Mouse (Mus musculus): ENCODE results near the gene Serpinb9b. TPM values are rescaled to one million over a fixed set of nuclear protein-coding genes. Genes with fewer than 3 reads are reported as not detected.

Gene Serpinb9b
- polyA plus RNA-seq, 1 experiment from 2014 or later, result not detected

DNA sequence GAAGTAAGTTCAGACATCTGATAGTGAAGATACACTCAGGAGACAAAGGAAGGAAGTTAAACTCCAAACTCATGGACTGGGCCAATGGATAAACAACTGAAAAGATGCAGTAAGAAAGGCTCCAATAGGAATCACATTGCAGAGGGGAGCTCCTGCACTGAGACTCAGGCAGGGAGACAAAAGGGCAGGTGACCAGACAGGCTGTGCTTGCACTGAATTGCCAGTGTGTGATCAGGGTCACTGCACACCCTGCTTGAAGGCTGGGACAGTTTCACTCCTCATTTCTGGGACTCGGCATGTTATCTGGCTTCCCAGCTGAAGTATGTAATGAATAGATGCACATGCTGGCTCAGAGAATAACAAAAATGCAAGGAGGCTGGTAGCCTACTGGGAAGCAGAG lies 35.8 kb downstream of the Serpinb9b start:
- H3K36me3 ChIP-seq (ENCODE audit: control insufficient read depth, insufficient read depth, low read length), result no peaks in the 10 kb centered on the region
- no peak overlapping the region for H3K9ac ChIP-seq (ENCODE audit: low read depth, low read length)
- H3K27ac ChIP-seq (ENCODE audit: low read depth, low read length), result no peak overlapping the region
- H3K4me1 ChIP-seq (replicated peaks; ENCODE audit: control insufficient read depth, insufficient read depth, low read length), result no peaks in the 10 kb centered on the region
- no peak overlapping the region for H3K4me2 ChIP-seq
- no peaks in the 10 kb centered on the region for H3K27me3 ChIP-seq (replicated peaks; ENCODE audit: control insufficient read depth, insufficient read depth, low read length)
- no peak for ATAC-seq (replicated peaks; ENCODE audit: low FRiP score)
- DNase-seq (ENCODE audit: low spot score), result no peak
- no peak overlapping the region for H3K4me3 ChIP-seq (ENCODE audit: low read depth, low read length)
- 79% methylated on average over 1 of the region's 1 CpGs for WGBS
- no peaks in the 10 kb centered on the region for H3K9me3 ChIP-seq (ENCODE audit: control insufficient read depth, low read length)

DNA sequence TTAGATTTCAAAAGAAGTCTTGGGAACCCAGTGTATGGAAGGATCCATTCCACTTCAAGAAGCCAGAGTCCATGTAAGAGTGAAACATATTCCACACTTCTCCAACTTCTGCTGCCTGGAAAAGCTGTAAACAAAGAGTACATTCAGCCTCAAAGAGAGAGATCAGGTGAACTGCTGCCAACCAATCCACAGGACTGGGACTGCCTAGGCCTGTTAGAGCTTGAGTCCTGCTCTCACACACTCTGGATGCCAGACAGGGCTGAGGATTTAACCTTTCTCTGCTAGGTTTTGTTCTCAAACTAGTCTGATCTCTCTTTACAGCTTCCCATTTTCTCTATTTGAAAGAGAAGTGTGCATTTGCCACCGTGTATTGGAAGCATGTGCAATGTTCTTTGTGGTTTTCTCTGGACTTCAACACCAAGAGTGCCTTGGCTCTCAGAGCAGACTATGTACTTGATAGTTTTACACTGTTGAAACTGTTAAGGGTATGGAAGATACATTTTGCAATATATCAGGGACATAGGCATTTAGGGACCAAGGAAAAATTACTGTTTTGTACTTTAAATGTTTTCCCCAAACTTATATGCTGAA lies 40.3 kb downstream of the Serpinb9b start:
- 48% methylated on average over 1 of the region's 1 CpGs for WGBS
- H3K27me3 ChIP-seq (replicated peaks; ENCODE audit: control insufficient read depth, insufficient read depth, low read length), result no peaks in the 10 kb centered on the region
- no peak for ATAC-seq (replicated peaks; ENCODE audit: low FRiP score)

DNA sequence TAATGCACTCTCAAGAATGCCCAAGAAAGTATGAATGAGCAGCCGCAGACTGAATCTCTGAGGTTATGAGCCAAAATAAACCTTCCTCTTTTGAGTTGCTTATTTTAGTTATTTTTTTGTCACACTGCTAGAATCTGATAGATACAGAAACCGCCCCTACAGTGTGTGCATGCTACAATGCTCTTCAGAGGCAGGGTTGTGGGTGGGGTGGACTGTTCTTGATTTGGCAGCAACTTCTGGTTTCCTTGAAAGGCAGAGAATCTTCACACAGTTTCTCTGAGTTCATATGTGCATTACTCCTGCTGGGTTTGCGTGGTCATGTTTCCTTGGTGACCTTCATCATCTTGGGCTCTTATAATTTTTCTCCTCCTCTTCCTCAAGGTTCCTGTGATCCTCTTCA lies 40.9 kb downstream of the Serpinb9b start:
- Histone ChIP-seq H3K36me3 (ENCODE audit: control insufficient read depth, insufficient read depth, low read length) (no peaks in the 10 kb centered on the region), H3K9ac (ENCODE audit: low read depth, low read length) (no peak overlapping the region), H3K9me3 (ENCODE audit: control insufficient read depth, low read length) (no peaks in the 10 kb centered on the region), H3K27me3 (replicated peaks; ENCODE audit: control insufficient read depth, insufficient read depth, low read length) (no peaks in the 10 kb centered on the region), H3K27ac (ENCODE audit: low read depth, low read length) (no peak overlapping the region), H3K4me3 (ENCODE audit: low read depth, low read length) (no peak overlapping the region), H3K4me1 (replicated peaks; ENCODE audit: control insufficient read depth, insufficient read depth, low read length) (no peaks in the 10 kb centered on the region), H3K4me2 (no peak overlapping the region)
- DNase-seq (ENCODE audit: low spot score), result no peak
- 79% methylated on average over 3 of the region's 3 CpGs for WGBS
- no peak for ATAC-seq (replicated peaks; ENCODE audit: low FRiP score)

More for the DNA sequence above, 40.3 kb downstream of the Serpinb9b start:
- Histone ChIP-seq H3K4me2 (no peak overlapping the region), H3K4me1 (replicated peaks; ENCODE audit: control insufficient read depth, insufficient read depth, low read length) (no peaks in the 10 kb centered on the region), H3K27ac (ENCODE audit: low read depth, low read length) (no peak overlapping the region), H3K9ac (ENCODE audit: low read depth, low read length) (no peak overlapping the region), H3K4me3 (ENCODE audit: low read depth, low read length) (no peak overlapping the region), H3K36me3 (ENCODE audit: control insufficient read depth, insufficient read depth, low read length) (no peaks in the 10 kb centered on the region), H3K9me3 (ENCODE audit: control insufficient read depth, low read length) (no peaks in the 10 kb centered on the region)
- no peak for DNase-seq (ENCODE audit: low spot score)

DNA sequence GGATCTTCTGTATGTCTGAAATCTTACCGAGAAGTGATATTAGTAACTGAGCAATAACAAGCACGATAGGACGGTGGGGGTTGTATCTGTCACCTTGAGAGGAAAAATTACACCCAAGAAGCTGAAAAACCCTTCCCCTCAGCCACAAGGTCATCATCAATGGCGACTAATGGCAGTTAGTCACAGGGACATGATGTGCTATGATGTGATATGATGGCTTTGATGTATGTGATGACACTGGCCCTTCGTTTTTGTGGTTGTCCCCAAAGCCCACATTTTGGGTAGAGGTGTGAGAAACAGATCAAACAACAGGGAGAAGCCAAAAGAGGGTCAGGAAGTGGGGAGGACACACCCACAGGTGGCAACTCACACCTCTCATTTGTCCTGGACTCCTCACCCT lies 44.6 kb downstream of the Serpinb9b start:
- Histone ChIP-seq H3K36me3 (ENCODE audit: control insufficient read depth, insufficient read depth, low read length) (no peaks in the 10 kb centered on the region), H3K4me1 (replicated peaks; ENCODE audit: control insufficient read depth, insufficient read depth, low read length) (no peaks in the 10 kb centered on the region), H3K4me3 (ENCODE audit: low read depth, low read length) (no peak overlapping the region), H3K9me3 (ENCODE audit: control insufficient read depth, low read length) (no peaks in the 10 kb centered on the region), H3K27me3 (replicated peaks; ENCODE audit: control insufficient read depth, insufficient read depth, low read length) (no peaks in the 10 kb centered on the region), H3K27ac (ENCODE audit: low read depth, low read length) (no peak overlapping the region), H3K9ac (ENCODE audit: low read depth, low read length) (no peak overlapping the region), H3K4me2 (no peak overlapping the region)
- ATAC-seq (replicated peaks; ENCODE audit: low FRiP score) (no peak), DNase-seq (ENCODE audit: low spot score) (no peak)
- WGBS, result 67% methylated on average over 5 of the region's 5 CpGs

DNA sequence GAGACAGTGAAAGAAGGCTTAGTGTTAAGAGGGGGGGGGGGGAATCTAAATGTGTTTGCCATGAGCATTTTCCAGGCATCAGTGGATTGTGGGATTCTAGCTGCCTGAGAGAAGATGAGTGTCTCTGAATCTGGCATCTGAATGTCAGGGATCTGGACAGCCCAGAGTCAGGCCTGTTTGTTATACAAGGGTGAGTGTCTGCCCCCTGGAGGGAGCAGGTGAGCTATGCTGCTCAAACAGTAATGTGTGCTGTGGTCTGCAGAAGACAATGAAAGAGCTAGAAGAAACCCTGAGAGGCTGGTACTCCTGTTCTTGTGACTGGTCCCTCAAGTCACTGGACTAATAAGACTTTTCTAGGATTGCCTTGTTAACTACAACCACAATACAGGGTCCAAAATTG lies 46.8 kb downstream of the Serpinb9b start:
- Histone ChIP-seq H3K4me3 (ENCODE audit: low read depth, low read length) (no peak overlapping the region), H3K9ac (ENCODE audit: low read depth, low read length) (no peak overlapping the region), H3K4me1 (replicated peaks; ENCODE audit: control insufficient read depth, insufficient read depth, low read length) (no peaks in the 10 kb centered on the region), H3K27ac (ENCODE audit: low read depth, low read length) (no peak overlapping the region), H3K27me3 (replicated peaks; ENCODE audit: control insufficient read depth, insufficient read depth, low read length) (no peaks in the 10 kb centered on the region), H3K4me2 (no peak overlapping the region), H3K9me3 (ENCODE audit: control insufficient read depth, low read length) (no peaks in the 10 kb centered on the region), H3K36me3 (ENCODE audit: control insufficient read depth, insufficient read depth, low read length) (no peaks in the 10 kb centered on the region)
- peak; percentile 78; the same call in 1 of the 2 replicates for ATAC-seq (replicated peaks; ENCODE audit: low FRiP score)
- no peak for DNase-seq (ENCODE audit: low spot score)

DNA sequence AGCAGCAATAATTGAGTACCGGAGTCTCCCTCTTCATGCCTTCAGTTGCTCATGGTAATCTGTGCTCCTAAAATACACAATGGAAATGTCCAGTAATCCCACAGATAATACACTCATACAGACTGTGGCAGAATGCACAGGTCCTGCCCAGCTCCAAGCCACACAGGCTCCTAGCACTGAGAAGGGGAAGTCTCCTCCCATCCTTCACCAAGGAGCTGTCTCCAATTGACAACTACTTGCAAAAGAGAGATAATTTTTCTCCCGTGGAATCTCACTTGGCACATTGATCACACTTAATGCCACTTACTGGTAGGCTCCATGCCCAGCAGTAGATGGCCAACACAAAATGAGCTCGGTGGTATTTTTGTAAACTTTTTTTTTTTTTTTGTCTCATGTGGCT lies 49.0 kb downstream of the Serpinb9b start:
- Histone ChIP-seq H3K4me3 (ENCODE audit: low read depth, low read length) (no peak overlapping the region), H3K27me3 (replicated peaks; ENCODE audit: control insufficient read depth, insufficient read depth, low read length) (no peaks in the 10 kb centered on the region), H3K27ac (ENCODE audit: low read depth, low read length) (no peak overlapping the region), H3K9me3 (ENCODE audit: control insufficient read depth, low read length) (no peaks in the 10 kb centered on the region), H3K36me3 (ENCODE audit: control insufficient read depth, insufficient read depth, low read length) (no peaks in the 10 kb centered on the region), H3K4me1 (replicated peaks; ENCODE audit: control insufficient read depth, insufficient read depth, low read length) (no peaks in the 10 kb centered on the region), H3K9ac (ENCODE audit: low read depth, low read length) (no peak overlapping the region), H3K4me2 (no peak overlapping the region)
- no peak for ATAC-seq (replicated peaks; ENCODE audit: low FRiP score)
- 43% methylated on average over 3 of the region's 3 CpGs for WGBS
- no peak for DNase-seq (ENCODE audit: low spot score)

DNA sequence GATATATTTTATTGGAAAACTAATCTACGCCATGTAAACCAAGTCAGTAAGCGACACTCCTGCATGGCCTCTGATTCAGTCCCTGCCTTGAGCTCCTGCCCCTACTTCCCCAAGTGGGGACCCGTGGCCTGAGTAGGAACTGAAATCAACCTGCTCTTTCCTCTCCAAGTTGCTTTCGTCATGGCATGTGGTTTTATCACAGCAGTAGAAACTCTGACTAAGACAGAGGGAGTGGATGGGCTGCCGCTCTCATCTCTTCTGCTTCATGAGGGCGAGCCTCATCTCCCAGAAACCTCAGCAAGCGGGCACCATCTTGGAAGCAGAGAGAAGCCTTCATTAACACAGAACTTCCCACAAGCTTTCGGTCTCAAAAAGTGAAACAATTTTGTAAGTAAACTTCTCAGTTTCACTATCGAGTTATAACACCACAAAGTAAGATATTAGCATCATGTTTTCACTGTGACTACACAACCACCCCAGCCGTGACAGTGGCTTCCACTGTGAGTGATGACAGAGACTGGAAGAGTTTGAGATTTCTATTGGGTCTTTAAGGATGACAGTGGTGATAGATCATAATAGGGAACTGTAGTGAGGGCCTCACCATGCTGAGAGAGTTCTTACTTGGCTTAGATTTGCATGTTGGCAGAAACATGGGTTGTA lies 49.9 kb downstream of the Serpinb9b start:
- DNase-seq (ENCODE audit: low spot score) (no peak), ATAC-seq (replicated peaks; ENCODE audit: low FRiP score) (no peak)
- no peak overlapping the region for H3K9ac ChIP-seq (ENCODE audit: low read depth, low read length)
- no peak overlapping the region for H3K27ac ChIP-seq (ENCODE audit: low read depth, low read length)
- H3K4me3 ChIP-seq (ENCODE audit: low read depth, low read length), result no peak overlapping the region
- H3K9me3 ChIP-seq (ENCODE audit: control insufficient read depth, low read length), result no peaks in the 10 kb centered on the region
- H3K36me3 ChIP-seq (ENCODE audit: control insufficient read depth, insufficient read depth, low read length), result no peaks in the 10 kb centered on the region
- H3K4me1 ChIP-seq (replicated peaks; ENCODE audit: control insufficient read depth, insufficient read depth, low read length), result no peaks in the 10 kb centered on the region
- H3K4me2 ChIP-seq, result no peak overlapping the region
- WGBS, result 71% methylated on average over 10 of the region's 10 CpGs
- H3K27me3 ChIP-seq (replicated peaks; ENCODE audit: control insufficient read depth, insufficient read depth, low read length), result no peaks in the 10 kb centered on the region

DNA sequence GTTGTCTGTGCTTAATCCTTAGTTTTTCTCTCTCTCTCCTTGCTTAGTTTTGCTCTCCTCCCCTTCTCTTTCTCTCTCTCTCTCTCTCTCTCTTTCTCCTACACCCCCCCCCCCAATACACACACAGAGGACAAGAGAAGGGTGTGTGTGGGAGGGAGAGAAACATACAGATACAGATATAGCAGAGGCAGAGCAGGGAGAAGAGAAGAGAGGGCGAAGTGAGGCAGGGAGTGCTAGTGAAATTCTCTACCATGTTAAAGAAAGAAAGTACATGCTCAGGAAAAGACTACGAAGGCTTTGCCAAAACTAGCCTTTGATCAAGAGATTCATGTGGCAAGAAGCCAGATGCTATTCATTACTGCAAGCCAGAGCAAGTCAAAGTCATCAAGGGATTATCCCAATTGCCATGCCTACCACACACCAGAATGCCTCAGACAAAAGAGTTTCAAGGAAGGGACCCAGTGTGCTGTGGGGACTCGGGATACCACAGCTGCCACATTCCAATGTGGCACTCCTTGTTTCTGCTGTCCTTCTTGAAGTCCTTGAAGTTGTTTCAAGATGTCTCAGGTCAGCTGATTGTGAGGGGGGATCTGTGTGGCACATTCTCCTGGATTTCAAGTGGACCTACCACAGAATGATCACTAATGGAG lies 51.0 kb downstream of the Serpinb9b start, which contains the start of gene Serpinb1b:
Gene Serpinb1b (plus strand): TSS at position 520 of the 650 bp plus-strand sequence.
- Histone ChIP-seq H3K9me3 (ENCODE audit: control insufficient read depth, low read length) (no peaks in the 10 kb centered on the region), H3K4me1 (replicated peaks; ENCODE audit: control insufficient read depth, insufficient read depth, low read length) (no peaks in the 10 kb centered on the region), H3K27ac (ENCODE audit: low read depth, low read length) (no peak within 1 kb of the TSS), H3K9ac (ENCODE audit: low read depth, low read length) (no peak within 1 kb of the TSS), H3K4me2 (no peak within 1 kb of the TSS), H3K27me3 (replicated peaks; ENCODE audit: control insufficient read depth, insufficient read depth, low read length) (no peaks in the 10 kb centered on the region), H3K36me3 (ENCODE audit: control insufficient read depth, insufficient read depth, low read length) (no peaks in the 10 kb centered on the region), H3K4me3 (ENCODE audit: low read depth, low read length) (no peak within 1 kb of the TSS)
- ATAC-seq (replicated peaks; ENCODE audit: low FRiP score), result no peak
- 67% methylated on average over 3 of the region's 3 CpGs for WGBS
- DNase-seq (ENCODE audit: low spot score), result no peak

DNA sequence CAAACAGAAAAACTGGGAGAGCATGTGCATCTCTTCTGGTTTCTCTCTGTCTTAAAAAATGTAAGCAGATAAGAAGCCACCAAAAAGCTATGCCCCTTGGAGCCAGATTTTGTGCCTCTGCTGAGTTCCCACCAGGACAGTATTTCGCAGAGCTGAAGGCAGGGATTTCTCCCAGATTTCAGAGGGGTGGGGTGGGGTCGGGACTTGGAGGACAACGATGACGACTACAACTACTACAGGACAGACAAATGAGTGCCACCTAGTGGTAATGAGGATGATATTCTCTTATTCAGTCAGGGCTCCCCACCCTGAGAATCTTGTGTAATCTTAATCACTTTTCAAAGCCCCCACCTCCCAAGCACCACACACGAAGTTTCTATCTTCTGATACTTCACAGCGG lies 52.2 kb downstream of the Serpinb9b start:
- H3K4me3 ChIP-seq (ENCODE audit: low read depth, low read length), result no peak overlapping the region
- no peaks in the 10 kb centered on the region for H3K36me3 ChIP-seq (ENCODE audit: control insufficient read depth, insufficient read depth, low read length)
- H3K27me3 ChIP-seq (replicated peaks; ENCODE audit: control insufficient read depth, insufficient read depth, low read length), result no peaks in the 10 kb centered on the region
- no peak overlapping the region for H3K27ac ChIP-seq (ENCODE audit: low read depth, low read length)
- H3K9me3 ChIP-seq (ENCODE audit: control insufficient read depth, low read length), result no peaks in the 10 kb centered on the region
- no peak overlapping the region for H3K9ac ChIP-seq (ENCODE audit: low read depth, low read length)
- WGBS, result 19% methylated on average over 6 of the region's 6 CpGs
- H3K4me1 ChIP-seq (replicated peaks; ENCODE audit: control insufficient read depth, insufficient read depth, low read length), result no peaks in the 10 kb centered on the region
- DNase-seq (ENCODE audit: low spot score) (no peak), ATAC-seq (replicated peaks; ENCODE audit: low FRiP score) (0 out of 2 replicates have a peak, but pooled peaks have one; percentile 23)
- H3K4me2 ChIP-seq, result no peak overlapping the region

All from liver, embryonic 11.5 days (tissue).